Mouse (Mus musculus): Measurements from ENCODE around the gene Tssk2.

- TF ChIP-seq CTCF (IDR thresholded peaks at IDR 0.05; ENCODE audit: extremely low read depth, insufficient read depth, insufficient read length, insufficient replicate concordance) = no peak
- TF ChIP-seq POLR2A (IDR thresholded peaks at IDR 0.05; ENCODE audit: low read depth, low read length) = no peak
Observed at GRCm38 (mm10) chr16:17931906-17932460, 33.5 kb downstream of the Tssk2 start.

Measured in spleen, adult 2 months (tissue).